In genomic region chr2:156862772-156863486, GRCm38 (mm10) we compare ENCODE assay signal across 8 mouse cellular contexts. TPM values are rescaled to one million over a fixed set of nuclear protein-coding genes. Genes with fewer than 3 reads are reported as not detected.
DNase-seq lines count a peak whose midpoint lies in the region; ATAC-seq lines count a peak whose summit lies in the region.

Gene Rab5if (plus strand): TSS chr2:156863128.

- peak; percentile 97 for ATAC-seq in forebrain, embryonic 11.5 days (replicated peaks; ENCODE audit: low FRiP score)
- peak; percentile 92 for ATAC-seq in heart, embryonic 16.5 days (replicated peaks; ENCODE audit: extremely low read depth, insufficient read depth, low FRiP score)
- peak; percentile 96 for ATAC-seq in liver, embryonic 15.5 days (ENCODE audit: insufficient read depth)
- peak; percentile 94 for ATAC-seq in neural tube, embryonic 12.5 days (ENCODE audit: low FRiP score, low read depth)

- peaks cover 2% of the 10 kb centered on the region; the same call in 1 of the 2 replicates for H3K4me1 ChIP-seq in forebrain, embryonic 11.5 days (replicated peaks; ENCODE audit: control insufficient read depth, insufficient read depth, low read length)
- peaks cover 22% of the 10 kb centered on the region for H3K4me1 ChIP-seq in heart, embryonic 16.5 days (ENCODE audit: control insufficient read depth, insufficient read depth, low read length)
- H3K4me1 ChIP-seq in liver, embryonic 15.5 days (replicated peaks), result peaks cover 38% of the 10 kb centered on the region
- peaks cover 19% of the 10 kb centered on the region for H3K4me1 ChIP-seq in neural tube, embryonic 12.5 days

- peak; percentile 96 to 98 for DNase-seq in CD8-positive naive resting alpha-beta T cell, adult 2 months (ENCODE audit: low read depth in 2 of 2, low spot score in 2 of 2)
- DNase-seq in c-Kit-positive CD71-negative TER-119-negative erythroid progenitor cells, embryonic 14.5 days (ENCODE audit: low read depth), result peak; percentile 94
- peak; percentile 99 for DNase-seq in forebrain, embryonic 11.5 days (ENCODE audit: low spot score)
- peak; percentile 97 to 99 for DNase-seq in kidney, postnatal 36 days
- peak; percentile 95 for DNase-seq in telencephalon, adult 2 months (ENCODE audit: low read depth, low spot score)

- peak within 1 kb of the TSS; percentile 88 for H3K27ac ChIP-seq in forebrain, embryonic 11.5 days (ENCODE audit: low read depth, low read length)
- H3K27ac ChIP-seq in heart, embryonic 16.5 days (ENCODE audit: low read length), result peak within 1 kb of the TSS; percentile 94
- H3K27ac ChIP-seq in liver, embryonic 15.5 days (replicated peaks), result peak within 1 kb of the TSS; percentile 93
- H3K27ac ChIP-seq in neural tube, embryonic 12.5 days, result peak within 1 kb of the TSS; percentile 51

- no peaks in the 10 kb centered on the region for H3K9me3 ChIP-seq in forebrain, embryonic 11.5 days (ENCODE audit: control insufficient read depth, low read length)
- no peaks in the 10 kb centered on the region for H3K9me3 ChIP-seq in heart, embryonic 16.5 days (replicated peaks; ENCODE audit: control insufficient read depth, low read length)
- no peaks in the 10 kb centered on the region for H3K9me3 ChIP-seq in liver, embryonic 15.5 days (replicated peaks)
- H3K9me3 ChIP-seq in neural tube, embryonic 12.5 days, result no peaks in the 10 kb centered on the region

- peak within 1 kb of the TSS; percentile 81 for H3K4me3 ChIP-seq in forebrain, embryonic 11.5 days (ENCODE audit: low read depth, low read length)
- H3K4me3 ChIP-seq in heart, embryonic 16.5 days (ENCODE audit: low read length), result peak within 1 kb of the TSS; percentile 86
- H3K4me3 ChIP-seq in liver, embryonic 15.5 days (replicated peaks), result peak within 1 kb of the TSS; percentile 100
- peak within 1 kb of the TSS; percentile 97 for H3K4me3 ChIP-seq in neural tube, embryonic 12.5 days

- no peaks in the 10 kb centered on the region; the same call in 1 of the 2 replicates for H3K36me3 ChIP-seq in forebrain, embryonic 11.5 days (ENCODE audit: control insufficient read depth, insufficient read depth, low read length)
- H3K36me3 ChIP-seq in heart, embryonic 16.5 days (ENCODE audit: control insufficient read depth, insufficient read depth), result peaks cover 8% of the 10 kb centered on the region; the same call in 1 of the 2 replicates
- peaks cover 43% of the 10 kb centered on the region for H3K36me3 ChIP-seq in liver, embryonic 15.5 days (replicated peaks)
- H3K36me3 ChIP-seq in neural tube, embryonic 12.5 days, result peaks cover 32% of the 10 kb centered on the region

- H3K4me2 ChIP-seq in forebrain, embryonic 11.5 days (ENCODE audit: low read depth, low read length, severe bottlenecking), result peak within 1 kb of the TSS; percentile 69
- H3K4me2 ChIP-seq in heart, embryonic 16.5 days (ENCODE audit: low read depth, low read length), result peak within 1 kb of the TSS; percentile 93
- H3K4me2 ChIP-seq in liver, embryonic 15.5 days, result peak within 1 kb of the TSS; percentile 80
- H3K4me2 ChIP-seq in neural tube, embryonic 12.5 days (replicated peaks), result peak within 1 kb of the TSS; percentile 93

- H3K9ac ChIP-seq in forebrain, embryonic 11.5 days (ENCODE audit: low read length), result peak within 1 kb of the TSS; percentile 89
- H3K9ac ChIP-seq in heart, embryonic 16.5 days (ENCODE audit: low read length), result peak within 1 kb of the TSS; percentile 99
- H3K9ac ChIP-seq in liver, embryonic 15.5 days, result peak within 1 kb of the TSS; percentile 100
- H3K9ac ChIP-seq in neural tube, embryonic 12.5 days, result peak within 1 kb of the TSS; percentile 98

- H3K27me3 ChIP-seq in forebrain, embryonic 11.5 days (ENCODE audit: control insufficient read depth, insufficient read depth, low read length), result no peaks in the 10 kb centered on the region
- H3K27me3 ChIP-seq in heart, embryonic 16.5 days (ENCODE audit: control insufficient read depth, insufficient read depth, low read length), result no peaks in the 10 kb centered on the region
- no peaks in the 10 kb centered on the region for H3K27me3 ChIP-seq in liver, embryonic 15.5 days
- no peaks in the 10 kb centered on the region for H3K27me3 ChIP-seq in neural tube, embryonic 12.5 days (replicated peaks)

- under 1% methylated on average over 89 of the region's 98 CpGs for whole genome bisulfite sequencing in forebrain, embryonic 11.5 days
- WGBS in heart, embryonic 16.5 days, result under 1% methylated on average over 95 of the region's 98 CpGs
- WGBS in liver, embryonic 15.5 days (ENCODE audit: insufficient replicate concordance), result under 1% methylated on average over 98 of the region's 98 CpGs
- WGBS in neural tube, embryonic 12.5 days, result under 1% methylated on average over 98 of the region's 98 CpGs

RNA-seq across cellular contexts. Expression of gene Rab5if, which starts in this region (rescaled TPM):
- 186 and 189 TPM in 2 replicates for polyA plus RNA-seq in forebrain, embryonic 11.5 days (2014; fragmentation: Nextera tagmentation; extraction: Ambion mirVana)
- 171 and 173 TPM in 2 replicates for polyA plus RNA-seq in heart, embryonic 16.5 days (2015; fragmentation: Nextera tagmentation; extraction: Ambion mirVana)
- polyA plus RNA-seq in liver, embryonic 15.5 days (2015; fragmentation: Nextera tagmentation; extraction: Ambion mirVana), result 124 and 140 TPM in 2 replicates
- 169 and 179 TPM in 2 replicates for polyA plus RNA-seq in neural tube, embryonic 12.5 days (2016; fragmentation: Nextera tagmentation; extraction: Ambion mirVana)

Comparison
In these comparisons a context has a peak if more than half of its experiments do, and no peak if none do; other contexts are left out.
1. Peak in every context shown above with its lines: DNase-seq, ATAC-seq, H3K4me3 ChIP-seq and H3K27ac ChIP-seq.